Mouse (Mus musculus): ENCODE results near the gene Cers6.

DNA sequence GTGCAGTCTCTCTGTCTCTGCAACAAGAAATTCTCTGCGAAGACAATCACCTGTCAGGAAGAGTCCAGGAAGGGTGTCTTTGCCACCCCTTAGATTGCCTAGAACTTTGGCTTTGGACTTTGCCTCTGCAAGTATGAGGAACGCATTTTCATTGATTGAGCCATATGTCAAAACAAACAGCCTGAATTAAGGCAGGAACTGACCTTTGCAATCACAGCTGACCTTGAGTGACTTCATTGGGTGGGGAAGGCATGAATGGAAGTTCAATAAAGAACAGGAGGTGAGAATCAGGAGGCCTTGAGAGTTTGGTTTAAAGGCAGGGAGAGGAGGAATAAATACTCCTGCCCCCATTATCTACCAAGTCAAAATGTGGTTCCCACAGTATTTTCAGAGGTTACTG lies 850 bp upstream of the Cers6 start:
- no peak for TF ChIP-seq GATA1 (IDR thresholded peaks at IDR 0.05; ENCODE audit: low read length)
- TF ChIP-seq TAL1 (IDR thresholded peaks at IDR 0.05; ENCODE audit: low read length): no peak
